Mouse (Mus musculus): Measurements from ENCODE around the gene Timm9. TPM values are rescaled to one million over a fixed set of nuclear protein-coding genes. Genes with fewer than 3 reads are reported as not detected.

Gene Timm9
- polyA plus RNA-seq (2014; fragmentation: Illumina TruSeq; extraction: RNeasy Lipid Tissue Mini Kit (QIAGEN cat#74804); ENCODE audit: low read depth, low replicate concordance): 47.9 TPM

GRCm38 (mm10) chr12:71136130-71136973, at the start of gene Timm9, which contains the start of gene 2700049A03Rik:
Gene Timm9 (minus strand): TSS chr12:71136684.
Gene 2700049A03Rik (plus strand): TSS chr12:71136848.

GRCm38 (mm10) chr12:71111331-71111730, 25.2 kb downstream of the Timm9 start, which contains the start of gene Tomm20l:
Gene Tomm20l (plus strand): TSS chr12:71111428.

Other genes starting within 250 kb of the Timm9 start
- 227 TPM for gene Actr10, start 198.8 kb downstream of the Timm9 start, polyA plus RNA-seq (2014; fragmentation: Illumina TruSeq; extraction: RNeasy Lipid Tissue Mini Kit (QIAGEN cat#74804); ENCODE audit: low read depth, low replicate concordance)
- gene Psma3, start 162.1 kb downstream of the Timm9 start, polyA plus RNA-seq (2014; fragmentation: Illumina TruSeq; extraction: RNeasy Lipid Tissue Mini Kit (QIAGEN cat#74804); ENCODE audit: low read depth, low replicate concordance): 724 TPM
- gene Arid4a, start 120.7 kb downstream of the Timm9 start, polyA plus RNA-seq (2014; fragmentation: Illumina TruSeq; extraction: RNeasy Lipid Tissue Mini Kit (QIAGEN cat#74804); ENCODE audit: low read depth, low replicate concordance): 55.8 TPM
- gene Tomm20l, start 25.3 kb downstream of the Timm9 start, polyA plus RNA-seq (2014; fragmentation: Illumina TruSeq; extraction: RNeasy Lipid Tissue Mini Kit (QIAGEN cat#74804); ENCODE audit: low read depth, low replicate concordance): not detected
- 7.9 TPM for gene 2700049A03Rik, start 164 bp upstream of the Timm9 start, polyA plus RNA-seq (2014; fragmentation: Illumina TruSeq; extraction: RNeasy Lipid Tissue Mini Kit (QIAGEN cat#74804); ENCODE audit: low read depth, low replicate concordance)
- 7.7 TPM for gene Dact1, start 173.2 kb upstream of the Timm9 start, polyA plus RNA-seq (2014; fragmentation: Illumina TruSeq; extraction: RNeasy Lipid Tissue Mini Kit (QIAGEN cat#74804); ENCODE audit: low read depth, low replicate concordance)

Data from sigmoid colon, adult 10 weeks (tissue).